11 mouse cellular contexts compared by ENCODE assay signal in genomic region chr4:41495850-41496249, GRCm38 (mm10). TPM values are rescaled to one million over a fixed set of nuclear protein-coding genes. Genes with fewer than 3 reads are reported as not detected.
DNase-seq lines count a peak whose midpoint lies in the region; TF ChIP-seq lines count a peak whose summit lies in the region.
"Had no signal": no experiment of that assay in that cellular context is flagged by ENCODE, and none has a peak within 500 bp of the region (broad histone marks: within the 10 kb centered on the region; RNA-seq: fewer than 3 reads in every experiment).

No protein-coding gene starts in this region.

- TF ChIP-seq POLR2A in small intestine, adult 2 months (IDR thresholded peaks at IDR 0.05; ENCODE audit: low read depth, low read length): no peak

- 42% methylated on average over 11 of the region's 11 CpGs for WGBS in small intestine, adult 2 months

- no peak for TF ChIP-seq CTCF in small intestine, adult 2 months (IDR thresholded peaks at IDR 0.05; ENCODE audit: extremely low read depth, insufficient read length, insufficient replicate concordance, low read depth, low read length)

- no peak overlapping the region for H3K4me3 ChIP-seq in small intestine, adult 2 months (ENCODE audit: low read depth, low read length)

- intact Hi-C loops in heart, postnatal 10 days (cut with DNase I): no loop called here
- intact Hi-C loops in heart, postnatal 14 days (cut with DNase I): no loop called here

- H3K27me3 ChIP-seq in small intestine, adult 2 months (ENCODE audit: control insufficient read depth, insufficient read depth, low read length): no peaks in the 10 kb centered on the region

- DNase-seq in cerebellum, postnatal 10 days: peak; percentile 71 to 73
- DNase-seq in cerebellum, postnatal 36 days: no peak
- peak; percentile 51 to 53 for DNase-seq in heart, postnatal 10 days
- no peak for DNase-seq in heart, postnatal 14 days
- DNase-seq in right cerebral cortex, postnatal 14 days: peak; percentile 48
- no peak for DNase-seq in right cerebral cortex, adult 18-20 months
- DNase-seq in spleen, adult 12 weeks (ENCODE audit: low spot score): no peak
- DNase-seq: liver had no signal

- H3K4me1 ChIP-seq in small intestine, adult 2 months (ENCODE audit: control insufficient read depth, insufficient read depth, insufficient read length, low read length): peaks cover 30% of the 10 kb centered on the region

- peaks cover 19% of the 10 kb centered on the region for H3K36me3 ChIP-seq in small intestine, adult 2 months (ENCODE audit: control insufficient read depth, insufficient read depth, low read length)

- 0 out of 2 replicates have a peak overlapping the region, but pooled peaks have one; percentile 2 for H3K27ac ChIP-seq in small intestine, adult 2 months (ENCODE audit: insufficient read depth, low read depth, low read length)
- H3K27ac ChIP-seq: kidney, postnatal 0 days; stomach, postnatal 0 days had no signal

RNA-seq across cellular contexts. Expression of gene AI464131, which starts 7.0 kb away (rescaled TPM):
- 10 to 100 TPM; 10.1 to 10.6 TPM for total RNA-seq in heart, postnatal 10 days (2021)
- total RNA-seq in heart, postnatal 14 days (2021): 10 to 100 TPM; 10.2 to 10.3 TPM
- polyA plus RNA-seq in small intestine, adult 2 months (2012; rRNA removed): 4.6 and 10.2 TPM in 2 replicates

RNA-seq across cellular contexts. Expression of gene 1110017D15Rik, which starts 21.3 kb away (rescaled TPM):
- total RNA-seq in heart, postnatal 10 days (2021): under 1 TPM in 1 of 2 experiments, not detected in 1; 0.31 TPM
- under 1 TPM in 1 of 2 experiments, not detected in 1; 0.69 TPM for total RNA-seq in heart, postnatal 14 days (2021)
- 0.37 TPM in 1 of 2 replicates, not detected in the other for polyA plus RNA-seq in small intestine, adult 2 months (2012; rRNA removed)

RNA-seq across cellular contexts. Expression of gene Nudt2, which starts 30.9 kb away (rescaled TPM):
- 10 to 100 TPM; 25.6 to 27.9 TPM for total RNA-seq in heart, postnatal 10 days (2021)
- total RNA-seq in heart, postnatal 14 days (2021): 10 to 100 TPM; 24.6 to 25.8 TPM
- 4.8 and 10.5 TPM in 2 replicates for polyA plus RNA-seq in small intestine, adult 2 months (2012; rRNA removed)

RNA-seq across cellular contexts. Expression of gene Kif24, which starts 31.2 kb away (rescaled TPM):
- total RNA-seq in heart, postnatal 10 days (2021): 1 to 10 TPM; 1.4 to 2.0 TPM
- total RNA-seq in heart, postnatal 14 days (2021): 1 to 10 TPM; 1.2 to 1.4 TPM
- 0.62 and 1.1 TPM in 2 replicates for polyA plus RNA-seq in small intestine, adult 2 months (2012; rRNA removed)

Comparison
In these comparisons a context has a peak if more than half of its experiments do, and no peak if none do; other contexts are left out.
1. DNase-seq: peak in cerebellum, postnatal 10 days (2 of 2), heart, postnatal 10 days (2 of 2) and right cerebral cortex, postnatal 14 days (single experiment); none in cerebellum, postnatal 36 days (0 of 2), heart, postnatal 14 days (0 of 2), right cerebral cortex, adult 18-20 months (single experiment) and spleen, adult 12 weeks (single experiment).